Mouse (Mus musculus): Measurements from ENCODE around the gene Zfp708. TPM values are rescaled to one million over a fixed set of nuclear protein-coding genes. Genes with fewer than 3 reads are reported as not detected.

Gene Zfp708
- polyA plus RNA-seq, 1 experiment from 2014 or later: 7.6 TPM

DNA sequence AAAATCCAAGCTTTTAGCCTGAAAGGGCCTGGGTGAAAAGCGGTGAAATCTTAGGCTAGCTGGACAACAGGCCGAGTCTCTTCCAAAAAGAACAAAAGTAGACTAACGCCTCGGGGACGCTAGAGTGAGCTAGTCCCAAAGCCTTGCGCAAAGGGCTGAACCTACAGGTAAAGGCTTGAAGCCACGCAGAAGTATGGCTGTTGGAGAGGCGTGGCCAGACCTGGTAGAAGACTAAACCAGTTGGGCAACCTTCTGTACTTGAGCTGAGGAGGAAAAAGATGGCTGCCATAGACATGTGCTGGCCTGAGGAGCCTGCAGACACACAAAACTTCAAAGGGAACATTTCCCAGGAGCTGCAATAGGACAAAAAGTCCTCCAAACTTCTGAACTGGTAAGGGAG is 32.4 kb downstream of the Zfp708 start:
- 93% methylated on average over 8 of the region's 8 CpGs for WGBS
- ATAC-seq (ENCODE audit: insufficient number of reproducible peaks, insufficient read depth, low FRiP score, low read depth): no peak

DNA sequence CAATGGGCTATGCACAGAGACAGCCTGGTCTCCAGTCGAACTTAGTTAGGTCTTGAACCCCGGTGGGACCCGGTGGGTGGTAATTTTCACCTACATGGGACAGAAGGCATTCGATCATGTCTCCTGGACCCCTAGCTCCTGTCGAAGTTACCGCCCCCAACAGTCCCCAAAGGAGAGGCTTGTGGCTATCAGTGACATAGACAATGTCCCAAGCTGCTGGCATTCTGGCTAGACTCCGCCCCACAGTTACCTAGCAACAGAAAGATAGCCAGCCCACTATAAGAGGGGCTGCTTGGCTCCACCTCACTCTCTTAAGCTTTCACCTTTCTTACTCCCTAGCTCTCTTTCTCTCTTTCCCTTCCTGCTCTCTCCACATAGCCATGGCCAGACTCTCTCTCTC is 35.3 kb downstream of the Zfp708 start:
- Histone ChIP-seq H3K4me3 (ENCODE audit: low read depth, low read length) (no peak overlapping the region), H3K4me1 (ENCODE audit: control insufficient read depth, insufficient read depth, low read length) (no peaks in the 10 kb centered on the region), H3K9me3 (ENCODE audit: control insufficient read depth, low read depth, low read length) (no peaks in the 10 kb centered on the region), H3K27me3 (ENCODE audit: control insufficient read depth, insufficient read depth, low read length) (no peaks in the 10 kb centered on the region), H3K4me2 (replicated peaks; ENCODE audit: low read depth, low read length) (no peak overlapping the region), H3K36me3 (ENCODE audit: control insufficient read depth, insufficient read depth, low read length) (no peaks in the 10 kb centered on the region), H3K9ac (replicated peaks; ENCODE audit: low read depth, low read length) (no peak overlapping the region), H3K27ac (ENCODE audit: low read length) (no peak overlapping the region)
- 46% methylated on average over 7 of the region's 7 CpGs for WGBS
- no peak for ATAC-seq (ENCODE audit: insufficient number of reproducible peaks, insufficient read depth, low FRiP score, low read depth)

More for the DNA sequence above, 32.4 kb downstream of the Zfp708 start:
- Histone ChIP-seq H3K4me1 (ENCODE audit: control insufficient read depth, insufficient read depth, low read length) (no peaks in the 10 kb centered on the region), H3K4me2 (replicated peaks; ENCODE audit: low read depth, low read length) (no peak overlapping the region), H3K27me3 (ENCODE audit: control insufficient read depth, insufficient read depth, low read length) (no peaks in the 10 kb centered on the region), H3K9me3 (ENCODE audit: control insufficient read depth, low read depth, low read length) (peaks cover 4% of the 10 kb centered on the region), H3K9ac (replicated peaks; ENCODE audit: low read depth, low read length) (no peak overlapping the region), H3K4me3 (ENCODE audit: low read depth, low read length) (no peak overlapping the region), H3K27ac (ENCODE audit: low read length) (no peak overlapping the region), H3K36me3 (ENCODE audit: control insufficient read depth, insufficient read depth, low read length) (peaks cover 9% of the 10 kb centered on the region)

DNA sequence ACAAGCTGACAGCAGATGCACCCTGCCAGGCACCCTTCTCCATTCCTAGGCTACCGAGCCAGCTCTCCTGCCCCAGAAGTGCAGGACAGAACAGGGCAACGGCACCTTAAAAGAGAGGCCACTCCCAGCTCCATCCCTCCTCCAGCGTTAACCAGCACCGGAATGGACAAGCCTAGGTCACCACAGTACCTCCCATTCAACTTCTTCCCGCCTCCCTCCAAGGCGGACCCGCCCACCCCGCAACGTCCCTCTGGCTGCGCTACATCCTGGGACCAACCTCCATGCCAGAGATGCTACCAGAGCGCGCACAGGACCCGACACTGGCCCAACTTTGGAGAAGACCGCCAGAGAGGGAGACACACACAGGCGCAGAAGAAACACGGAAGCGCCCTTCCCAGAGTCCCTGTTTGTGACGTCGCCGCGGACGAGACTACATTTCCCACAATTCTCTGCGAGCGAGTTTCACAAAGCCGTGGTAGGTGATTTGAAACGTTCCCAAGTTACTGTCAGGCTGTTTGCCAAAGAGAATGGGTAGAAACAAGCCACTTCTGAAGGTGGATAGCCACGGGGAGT is 36.9 kb downstream of the Zfp708 start, which contains the start of gene Zfp712:
Gene Zfp712 (minus strand): TSS at position 385 of the 573 bp plus-strand sequence.
- peak within 1 kb of the TSS; percentile 82; the same call in 1 of the 2 replicates for H3K27ac ChIP-seq (ENCODE audit: low read length)
- H3K4me2 ChIP-seq (replicated peaks; ENCODE audit: low read depth, low read length): peak within 1 kb of the TSS; percentile 72
- no peaks in the 10 kb centered on the region for H3K4me1 ChIP-seq (ENCODE audit: control insufficient read depth, insufficient read depth, low read length)
- peak; percentile 97 for ATAC-seq (ENCODE audit: insufficient number of reproducible peaks, insufficient read depth, low FRiP score, low read depth)
- 0% methylated on average over 27 of the region's 27 CpGs for WGBS
- H3K27me3 ChIP-seq (ENCODE audit: control insufficient read depth, insufficient read depth, low read length): no peaks in the 10 kb centered on the region
- H3K9me3 ChIP-seq (ENCODE audit: control insufficient read depth, low read depth, low read length): no peaks in the 10 kb centered on the region
- H3K36me3 ChIP-seq (ENCODE audit: control insufficient read depth, insufficient read depth, low read length): no peaks in the 10 kb centered on the region
- peak within 1 kb of the TSS; percentile 64 for H3K4me3 ChIP-seq (ENCODE audit: low read depth, low read length)
- peak within 1 kb of the TSS; percentile 50 for H3K9ac ChIP-seq (replicated peaks; ENCODE audit: low read depth, low read length)

DNA sequence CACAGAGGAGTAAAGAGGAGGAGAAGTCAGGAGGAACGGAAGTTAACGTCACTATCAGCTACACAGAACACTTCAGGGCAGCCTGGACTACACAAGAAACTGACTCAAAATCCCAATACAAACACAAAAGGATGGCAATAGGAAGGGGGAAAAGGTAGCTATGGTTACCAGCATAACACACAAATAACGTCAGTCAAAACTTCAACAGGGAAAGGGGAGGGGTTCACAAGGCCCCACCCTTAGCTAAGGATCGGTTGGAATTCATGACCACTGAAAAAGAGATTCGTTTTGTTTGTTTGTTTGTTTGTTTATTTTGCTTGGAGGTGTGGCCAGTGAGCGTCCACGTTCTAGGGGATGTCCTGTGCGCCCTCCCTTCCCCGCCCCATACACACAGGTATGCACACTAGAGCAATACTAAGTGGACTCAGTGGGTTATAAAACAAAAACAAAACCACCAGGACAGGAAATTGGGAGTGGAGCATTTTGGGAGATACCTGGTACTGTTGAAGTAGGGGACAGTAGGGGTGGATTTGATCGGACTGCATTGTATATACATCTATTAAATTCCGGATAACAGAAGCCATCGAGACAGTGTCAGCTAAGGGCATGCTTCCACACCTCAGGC is 37.5 kb downstream of the Zfp708 start:
- H3K9me3 ChIP-seq (ENCODE audit: control insufficient read depth, low read depth, low read length): no peaks in the 10 kb centered on the region
- H3K27me3 ChIP-seq (ENCODE audit: control insufficient read depth, insufficient read depth, low read length): no peaks in the 10 kb centered on the region
- no peaks in the 10 kb centered on the region for H3K4me1 ChIP-seq (ENCODE audit: control insufficient read depth, insufficient read depth, low read length)
- H3K36me3 ChIP-seq (ENCODE audit: control insufficient read depth, insufficient read depth, low read length): no peaks in the 10 kb centered on the region
- peak overlapping the region; percentile 64 for H3K4me3 ChIP-seq (ENCODE audit: low read depth, low read length)
- peak overlapping the region; percentile 72 for H3K4me2 ChIP-seq (replicated peaks; ENCODE audit: low read depth, low read length)
- H3K27ac ChIP-seq (ENCODE audit: low read length): no peak overlapping the region; the same call in 1 of the 2 replicates
- peak overlapping the region; percentile 50 for H3K9ac ChIP-seq (replicated peaks; ENCODE audit: low read depth, low read length)
- peak; percentile 16; the same call in 1 of the 2 replicates for ATAC-seq (ENCODE audit: insufficient number of reproducible peaks, insufficient read depth, low FRiP score, low read depth)
- WGBS: 3% methylated on average over 12 of the region's 12 CpGs

Other genes with a start within 250 kb of the Zfp708 start
- gene Gm10767, start 193.1 kb downstream of the Zfp708 start, polyA plus RNA-seq (2014; fragmentation: Nextera tagmentation; extraction: Ambion mirVana): 1.3 and 2.4 TPM in 2 replicates
- 4.8 and 5.0 TPM in 2 replicates for gene Zfp712, start 36.8 kb downstream of the Zfp708 start, polyA plus RNA-seq (2014; fragmentation: Nextera tagmentation; extraction: Ambion mirVana)
- 4.1 and 4.5 TPM in 2 replicates for gene Gm28557, start 10.6 kb upstream of the Zfp708 start, polyA plus RNA-seq (2014; fragmentation: Nextera tagmentation; extraction: Ambion mirVana)
- gene Rslcan18, start 18.3 kb upstream of the Zfp708 start, polyA plus RNA-seq (2014; fragmentation: Nextera tagmentation; extraction: Ambion mirVana): 0.51 and 0.64 TPM in 2 replicates
- 2.3 and 3.0 TPM in 2 replicates for gene Zfp759, start 23.7 kb upstream of the Zfp708 start, polyA plus RNA-seq (2014; fragmentation: Nextera tagmentation; extraction: Ambion mirVana)
- 6.1 and 6.4 TPM in 2 replicates for gene Rsl1, start 75.2 kb upstream of the Zfp708 start, polyA plus RNA-seq (2014; fragmentation: Nextera tagmentation; extraction: Ambion mirVana)
- 1.8 and 2.2 TPM in 2 replicates for gene Zfp455, start 96.5 kb upstream of the Zfp708 start, polyA plus RNA-seq (2014; fragmentation: Nextera tagmentation; extraction: Ambion mirVana)
- gene Zfp458, start 180.5 kb upstream of the Zfp708 start, polyA plus RNA-seq (2014; fragmentation: Nextera tagmentation; extraction: Ambion mirVana): 3.2 TPM in 2 replicates
- gene Zfp457, start 208.5 kb upstream of the Zfp708 start, polyA plus RNA-seq (2014; fragmentation: Nextera tagmentation; extraction: Ambion mirVana): 0.64 and 1.1 TPM in 2 replicates
- gene Zfp595, start 234.6 kb upstream of the Zfp708 start, polyA plus RNA-seq (2014; fragmentation: Nextera tagmentation; extraction: Ambion mirVana): 2.8 and 3.4 TPM in 2 replicates

Measured in stomach, embryonic 14.5 days (tissue).